Mouse (Mus musculus) MEL (cell line): Measurements from ENCODE around the gene Olfr68. TPM values are rescaled to one million over a fixed set of nuclear protein-coding genes. Genes with fewer than 3 reads are reported as not detected.

ENCODE experiments used
- DNase-seq: peaks from one replicate; pipeline ENCODE4 v3.0.0; 2011; ENCODE audit warnings: low read depth, low spot score
- H3K27ac ChIP-seq: 2 replicates; pipeline ENCODE4 v1.5.1; 2012; ENCODE audit warnings: low read depth, mild to moderate bottlenecking, control low read depth, low read length, moderate library complexity; ENCODE audit not compliant: control insufficient read depth
- H3K27me3 ChIP-seq, 2 experiments: fragments of 150-350 bp in 1 of 2; sonication (generic) in 1 of 2; 2 replicates each; pipeline ENCODE4 v1.6.1; 2012; ENCODE audit warnings: low read length in 2 of 2, mild to moderate bottlenecking in 2 of 2, improper control_type of control experiment in 1 of 2, moderate library complexity in 1 of 2; ENCODE audit not compliant: insufficient read depth in 2 of 2, control insufficient read depth in 1 of 2
- H3K36me3 ChIP-seq, 2 experiments: 2 replicates each; pipeline ENCODE4 v1.6.1; 2012 to 2014; ENCODE audit warnings: low read length in 2 of 2, improper control_type of control experiment in 1 of 2, inconsistent platforms in 1 of 2, mild to moderate bottlenecking in 1 of 2; ENCODE audit not compliant: insufficient read depth in 2 of 2, control insufficient read depth in 1 of 2
- H3K4me1 ChIP-seq, 2 experiments: fragments of 150-350 bp in 1 of 2; sonication (generic) in 1 of 2; 2 replicates each; pipeline ENCODE4 v1.6.1; 2012; ENCODE audit warnings: low read length in 2 of 2, improper control_type of control experiment in 1 of 2, mild to moderate bottlenecking in 1 of 2; ENCODE audit not compliant: insufficient read depth in 2 of 2, control insufficient read depth in 1 of 2
- H3K4me3 ChIP-seq, 2 experiments: fragments of 150-350 bp in 1 of 2; sonication (generic) in 1 of 2; 2 replicates each; pipeline ENCODE4 v1.5.1; 2012; ENCODE audit warnings: low read depth in 2 of 2, low read length in 2 of 2, mild to moderate bottlenecking in 2 of 2, moderate library complexity in 2 of 2, control low read depth in 1 of 2, improper control_type of control experiment in 1 of 2; ENCODE audit not compliant: control insufficient read depth in 1 of 2, insufficient read depth in 1 of 2
- H3K79me2 ChIP-seq: 2 replicates; pipeline ENCODE4 v1.6.1; 2012; ENCODE audit warnings: mild to moderate bottlenecking, low read length, moderate library complexity; ENCODE audit not compliant: control insufficient read depth, poor library complexity, insufficient read depth
- H3K9ac ChIP-seq: 2 replicates; pipeline ENCODE4 v1.6.1; 2012; ENCODE audit warnings: low read depth, mild to moderate bottlenecking, control low read depth, low read length, moderate library complexity; ENCODE audit not compliant: control insufficient read depth, poor library complexity, severe bottlenecking
- H3K9me3 ChIP-seq: fragments of 150-350 bp; sonication (generic); replicated peaks from 2 replicates; pipeline ENCODE4 v1.6.1; 2012; ENCODE audit warnings: mild to moderate bottlenecking, low read length, improper control_type of control experiment, moderate library complexity; ENCODE audit not compliant: insufficient read depth
- BHLHE40 ChIP-seq: IDR thresholded peaks from 2 replicates; pipeline ENCODE4 v1.6.1; 2012; ENCODE audit warnings: low read depth, mild to moderate bottlenecking, inconsistent platforms, low read length, improper control_type of control experiment, borderline replicate concordance
- CHD1 ChIP-seq: IDR thresholded peaks from 2 replicates; pipeline ENCODE4 v1.6.1; 2012; ENCODE audit warnings: low read depth, mild to moderate bottlenecking, inconsistent platforms, low read length, improper control_type of control experiment
- CTCF ChIP-seq, 3 experiments: IDR thresholded peaks in 2 of 3; conservative IDR thresholded peaks in 1 of 3; 2 replicates each; pipeline ENCODE4 v1.5.1; 2011 to 2012; ENCODE audit warnings: low read length in 3 of 3, low read depth in 2 of 3, mild to moderate bottlenecking in 2 of 3, improper control_type of control experiment in 1 of 3, inconsistent platforms in 1 of 3, mixed read lengths in 1 of 3, moderate library complexity in 1 of 3; ENCODE audit not compliant: control insufficient read depth in 1 of 3, insufficient read depth in 1 of 3, poor library complexity in 1 of 3, severe bottlenecking in 1 of 3
- E2F4 ChIP-seq: IDR thresholded peaks from 2 replicates; pipeline ENCODE4 v1.6.1; 2011; ENCODE audit warnings: low read depth, low read length, improper control_type of control experiment, borderline replicate concordance
- ELF1 ChIP-seq: IDR thresholded peaks from 2 replicates; pipeline ENCODE4 v1.6.1; 2014; ENCODE audit warnings: low read depth, mild to moderate bottlenecking, inconsistent platforms, low read length, improper control_type of control experiment, moderate library complexity
- GATA1 ChIP-seq: IDR thresholded peaks from 2 replicates; pipeline ENCODE4 v1.6.1; 2011; ENCODE audit warnings: low read depth, low read length, improper control_type of control experiment
- HCFC1 ChIP-seq: IDR thresholded peaks from 2 replicates; pipeline ENCODE4 v1.6.1; 2012; ENCODE audit warnings: low read depth, mild to moderate bottlenecking, inconsistent platforms, low read length, improper control_type of control experiment, moderate library complexity
- KAT2A ChIP-seq: conservative IDR thresholded peaks from 2 replicates; pipeline ENCODE4 v1.6.1; 2012; ENCODE audit warnings: low read depth, low read length, improper control_type of control experiment, inconsistent platforms
- MAFK ChIP-seq: IDR thresholded peaks from 2 replicates; pipeline ENCODE4 v1.6.1; 2011; ENCODE audit warnings: low read depth, mild to moderate bottlenecking, low read length, improper control_type of control experiment, borderline replicate concordance
- MYB ChIP-seq: IDR thresholded peaks from 2 replicates; pipeline ENCODE4 v1.6.1; 2011; ENCODE audit warnings: mild to moderate bottlenecking, low read depth, low read length, improper control_type of control experiment
- MYC ChIP-seq: IDR thresholded peaks from 2 replicates; pipeline ENCODE4 v1.6.1; 2011; ENCODE audit warnings: low read depth, mild to moderate bottlenecking, low read length, improper control_type of control experiment, moderate library complexity
- NELFE ChIP-seq: IDR thresholded peaks from 2 replicates; pipeline ENCODE4 v1.6.1; 2011; ENCODE audit warnings: low read depth, low read length, improper control_type of control experiment
- POLR2A ChIP-seq, 2 experiments: IDR thresholded peaks; 2 replicates each; pipeline ENCODE4 v1.6.1; 2011 to 2012; ENCODE audit warnings: low read length in 2 of 2, mild to moderate bottlenecking in 2 of 2, control low read depth in 1 of 2, improper control_type of control experiment in 1 of 2, low read depth in 1 of 2, moderate library complexity in 1 of 2; ENCODE audit not compliant: control insufficient read depth in 1 of 2, insufficient read depth in 1 of 2, poor library complexity in 1 of 2
- POLR2AphosphoS5 ChIP-seq: IDR thresholded peaks from 2 replicates; pipeline ENCODE4 v1.6.1; 2012; ENCODE audit warnings: low read depth, borderline replicate concordance, mild to moderate bottlenecking, inconsistent platforms, low read length, moderate library complexity, mixed read lengths
- RAD21 ChIP-seq: IDR thresholded peaks from 2 replicates; pipeline ENCODE4 v1.6.1; 2011; ENCODE audit warnings: mild to moderate bottlenecking, low read depth, low read length, improper control_type of control experiment
- RCOR1 ChIP-seq: IDR thresholded peaks from 2 replicates; pipeline ENCODE4 v1.6.1; 2012; ENCODE audit warnings: low read depth, mild to moderate bottlenecking, inconsistent platforms, low read length, improper control_type of control experiment
- SMC3 ChIP-seq: IDR thresholded peaks from 2 replicates; pipeline ENCODE4 v1.6.1; 2011; ENCODE audit warnings: low read depth, low read length, improper control_type of control experiment
- TCF12 ChIP-seq: IDR thresholded peaks from 2 replicates; pipeline ENCODE4 v1.6.1; 2014; ENCODE audit warnings: low read depth, mild to moderate bottlenecking, inconsistent platforms, low read length, improper control_type of control experiment, moderate library complexity
- USF1 ChIP-seq: IDR thresholded peaks from 2 replicates; pipeline ENCODE4 v1.6.1; 2014; ENCODE audit warnings: low read depth, mild to moderate bottlenecking, inconsistent platforms, low read length, improper control_type of control experiment, moderate library complexity
- USF2 ChIP-seq, 2 experiments: IDR thresholded peaks; 2 replicates each; pipeline ENCODE4 v1.6.1; 2011 to 2012; ENCODE audit warnings: improper control_type of control experiment in 2 of 2, low read length in 2 of 2, borderline replicate concordance in 1 of 2, inconsistent platforms in 1 of 2, low read depth in 1 of 2, mild to moderate bottlenecking in 1 of 2; ENCODE audit not compliant: insufficient read depth in 1 of 2
- ZC3H11A ChIP-seq: IDR thresholded peaks from 2 replicates; pipeline ENCODE4 v1.6.1; 2012; ENCODE audit warnings: low read depth, mild to moderate bottlenecking, inconsistent platforms, low read length, improper control_type of control experiment
- polyA plus RNA-seq, 2 experiments: library from polyadenylated mRNA; stranded (reverse) in 1 of 2; unstranded in 1 of 2; fragments of >175 nt in 1 of 2; fragments of >200 nt in 1 of 2; gene quantifications; 2 replicates each; pipeline versions ENCODE4 v1.2.1 to v1.2.4; 2012; ENCODE audit warnings: low replicate concordance in 2 of 2, low read depth in 1 of 2; ENCODE audit not compliant: insufficient read length in 2 of 2, insufficient read depth in 1 of 2, missing spikeins in 1 of 2
- total RNA-seq: library from RNA; depleted of rRNA; stranded (reverse); fragments of 300-350 nt; gene quantifications from 2 replicates; pipeline ENCODE4 v1.2.3, GENCODE M21; 2012

The Olfr68 gene
- total and polyA plus RNA-seq, 3 experiments, result not detected

DNA sequence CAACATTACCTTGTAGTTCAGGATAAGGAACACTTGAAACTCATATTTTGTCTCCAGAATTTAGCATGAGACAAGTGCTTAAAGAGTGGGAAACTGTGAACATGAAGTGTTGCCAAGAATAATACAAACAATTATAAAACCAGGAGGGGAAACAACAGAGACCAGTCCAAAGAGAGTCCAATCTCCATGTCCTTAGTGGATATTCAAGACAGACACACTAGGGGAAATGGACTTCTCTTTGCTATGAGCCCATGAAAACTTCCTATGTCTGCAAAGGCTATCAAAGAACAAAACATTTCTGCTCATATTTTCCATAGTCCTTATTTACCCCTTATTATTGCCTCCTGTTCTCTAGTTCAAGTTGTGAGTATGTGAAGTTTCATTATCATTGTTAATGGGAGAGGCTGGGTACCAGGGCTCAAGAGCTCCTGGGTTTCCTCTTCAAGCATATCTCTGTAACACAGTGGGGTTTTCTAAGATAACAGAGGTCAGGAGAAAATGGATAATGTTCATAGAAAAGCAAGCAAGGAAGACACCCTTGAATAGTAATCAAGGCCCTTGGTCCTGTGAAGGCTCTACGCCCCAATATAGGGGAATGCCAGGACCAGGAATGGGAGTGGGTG lies 31.8 kb upstream of the Olfr68 start (continued):
- TF ChIP-seq SMC3, result no peak
- no peak for TF ChIP-seq KAT2A
- 0 out of 2 replicates have a peak, but pooled peaks have one; percentile 25 for TF ChIP-seq BHLHE40
- TF ChIP-seq, all 39 proteins: peak for 15

DNA sequence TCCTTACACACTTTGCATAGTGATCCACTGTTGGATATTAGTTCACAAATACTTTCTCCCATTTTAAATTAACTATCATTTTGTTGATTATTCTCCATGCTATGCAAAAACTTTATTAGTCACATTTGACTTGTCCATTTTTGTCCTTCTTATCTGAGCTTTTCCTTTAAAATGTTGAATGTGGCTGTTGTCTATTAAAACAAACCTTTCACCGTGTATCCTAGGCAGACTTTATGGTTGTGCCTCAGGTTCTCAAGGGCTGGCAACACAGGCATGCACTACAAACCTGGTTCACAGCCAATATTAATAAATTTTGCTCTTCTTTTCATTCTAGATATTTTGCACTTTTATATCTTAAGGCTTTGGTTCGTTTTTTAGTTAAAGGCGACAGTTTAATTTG lies 31.2 kb upstream of the Olfr68 start:
- Histone ChIP-seq H3K27ac (peak overlapping the region; percentile 97), H3K9me3 (no peaks in the 10 kb centered on the region), H3K36me3 (peaks cover 0 to 31% of the 10 kb centered on the region in 2 experiments; a peak in 2 of 4 replicates), H3K4me1 (peaks cover 23 to 26% of the 10 kb centered on the region in 2 experiments), H3K79me2 (no peaks in the 10 kb centered on the region), H3K27me3 (no peaks in the 10 kb centered on the region), H3K4me3 (no peak overlapping the region), H3K9ac (peak overlapping the region; percentile 55)
- peak; percentile 44 for DNase-seq
- TF ChIP-seq RAD21, result no peak
- TF ChIP-seq MYB, result no peak
- no peak for TF ChIP-seq RCOR1
- no peak for TF ChIP-seq TCF12
- no peak for TF ChIP-seq POLR2AphosphoS5
- no peak for TF ChIP-seq CTCF (IDR thresholded peaks at IDR 0.05 in 2 of 3, conservative IDR thresholded peaks at IDR 0.05 in 1 of 3; ENCODE audit: control insufficient read depth in 1 of 3, insufficient read depth in 1 of 3, low read depth in 2 of 3, low read length in 3 of 3, poor library complexity in 1 of 3, severe bottlenecking in 1 of 3)
- no peak for TF ChIP-seq ELF1
- TF ChIP-seq MAFK, result no peak
- TF ChIP-seq MYC, result no peak
- TF ChIP-seq GATA1, result no peak
- TF ChIP-seq USF1, result no peak
- no peak for TF ChIP-seq NELFE
- TF ChIP-seq POLR2A (IDR thresholded peaks at IDR 0.05; ENCODE audit: control insufficient read depth in 1 of 2, insufficient read depth in 1 of 2, low read depth in 1 of 2, low read length in 2 of 2, poor library complexity in 1 of 2), result no peak
- TF ChIP-seq HCFC1, result no peak
- no peak for TF ChIP-seq E2F4
- no peak for TF ChIP-seq ZC3H11A
- no peak for TF ChIP-seq USF2 (IDR thresholded peaks at IDR 0.05; ENCODE audit: borderline replicate concordance in 1 of 2, insufficient read depth in 1 of 2, low read depth in 1 of 2, low read length in 2 of 2)
- TF ChIP-seq CHD1, result no peak; the same call in 1 of the 2 replicates
